Mouse (Mus musculus) thymus, postnatal 0 days (tissue): ENCODE measurements around the gene Dyrk1a. TPM values are rescaled to one million over a fixed set of nuclear protein-coding genes. Genes with fewer than 3 reads are reported as not detected.
A peak's percentile ranks its signal among the peaks of the same experiment; 100 is the strongest.

Source experiments
- DNase-seq: peaks from one replicate; pipeline ENCODE4 v3.0.0-alpha.2; 2015; ENCODE audit warnings: low spot score
- polyA plus RNA-seq: library from polyadenylated mRNA; unstranded; fragments of >200 nt; fragmentation: Nextera tagmentation; extraction: Ambion mirVana; gene quantifications from 2 replicates; pipeline ENCODE4 v1.2.1, GENCODE M21; 2015

Gene Dyrk1a
- polyA plus RNA-seq, 1 experiment from 2014 or later, result 15.4 TPM

DNA sequence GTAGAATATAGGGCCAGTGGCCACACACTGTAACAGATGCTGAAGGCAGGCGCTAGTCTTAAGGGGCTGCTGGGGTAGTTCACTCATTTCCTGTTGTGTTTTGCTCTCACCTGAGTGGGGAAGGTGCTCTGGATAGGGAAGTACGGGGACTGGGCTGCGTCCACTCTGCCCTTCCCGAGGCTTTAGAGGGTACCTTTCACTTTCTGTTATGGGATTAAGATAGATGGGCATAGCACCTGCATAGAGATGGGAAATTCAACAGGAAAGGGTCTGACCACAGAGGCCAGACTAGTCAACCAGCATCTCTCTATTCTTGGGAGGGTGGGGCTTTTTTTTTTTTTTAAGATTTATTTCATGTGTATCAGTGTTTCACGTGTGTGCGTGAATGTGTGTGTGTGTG lies 19.2 kb downstream of the Dyrk1a start:
- DNase-seq, result no peak

DNA sequence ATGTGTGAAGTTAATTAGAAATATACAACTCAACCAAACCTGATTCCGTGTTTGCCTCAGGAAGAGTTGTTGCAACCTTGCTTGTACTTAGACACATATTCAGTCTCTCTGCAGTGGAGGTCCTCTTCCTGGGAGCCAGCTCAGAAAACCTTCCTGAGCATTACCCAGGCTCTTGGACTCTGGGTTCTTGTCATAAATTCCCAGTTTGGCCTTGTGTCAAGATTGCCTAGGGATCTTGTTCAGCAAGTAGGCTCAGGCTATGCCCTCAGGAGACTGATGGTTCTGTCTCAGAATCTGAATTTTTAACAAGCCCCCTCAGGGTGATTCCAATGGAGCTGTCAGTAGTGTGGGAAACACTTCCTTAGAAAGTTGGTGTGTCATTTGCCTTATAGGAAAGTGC lies 19.8 kb downstream of the Dyrk1a start:
- DNase-seq, result no peak

DNA sequence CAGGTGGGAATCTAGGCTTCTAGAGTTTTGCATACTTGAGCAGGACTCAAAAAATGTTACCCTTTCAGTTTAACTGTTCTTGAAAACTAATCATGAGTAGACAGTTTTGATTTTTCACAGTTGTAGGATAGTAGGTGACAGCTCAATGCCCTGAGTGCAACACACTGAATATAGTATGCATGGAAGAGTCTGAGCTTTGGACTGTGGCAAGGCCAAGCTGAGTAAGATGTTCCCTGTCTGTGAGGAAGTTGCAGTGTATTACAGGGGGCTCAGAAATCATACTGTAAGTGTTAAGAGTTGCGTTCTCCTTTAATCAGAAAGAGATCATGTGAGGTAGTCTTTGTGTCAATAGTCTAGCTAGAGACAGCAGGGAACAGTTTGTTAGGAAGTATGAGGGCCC lies 20.4 kb downstream of the Dyrk1a start:
- no peak for DNase-seq

DNA sequence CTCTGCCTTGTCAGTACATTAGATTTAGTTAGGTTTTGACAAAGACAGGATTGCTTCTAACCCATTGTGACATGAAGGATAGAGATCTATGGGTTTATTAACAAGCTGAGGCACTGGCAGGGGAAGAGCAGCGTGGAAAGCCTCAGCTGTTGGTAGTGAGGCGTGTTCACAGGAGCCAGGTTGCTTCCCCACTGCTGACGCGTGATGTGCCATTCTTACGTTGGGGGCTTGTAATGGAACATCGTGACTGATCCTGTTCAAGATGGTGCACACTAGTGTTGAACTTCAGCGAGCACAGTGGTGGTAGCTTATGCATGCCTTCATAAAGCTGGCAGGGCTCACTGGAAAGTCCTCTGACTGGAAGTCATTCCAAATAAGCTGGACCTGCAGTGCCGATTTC lies 21.2 kb downstream of the Dyrk1a start:
- no peak for DNase-seq

DNA sequence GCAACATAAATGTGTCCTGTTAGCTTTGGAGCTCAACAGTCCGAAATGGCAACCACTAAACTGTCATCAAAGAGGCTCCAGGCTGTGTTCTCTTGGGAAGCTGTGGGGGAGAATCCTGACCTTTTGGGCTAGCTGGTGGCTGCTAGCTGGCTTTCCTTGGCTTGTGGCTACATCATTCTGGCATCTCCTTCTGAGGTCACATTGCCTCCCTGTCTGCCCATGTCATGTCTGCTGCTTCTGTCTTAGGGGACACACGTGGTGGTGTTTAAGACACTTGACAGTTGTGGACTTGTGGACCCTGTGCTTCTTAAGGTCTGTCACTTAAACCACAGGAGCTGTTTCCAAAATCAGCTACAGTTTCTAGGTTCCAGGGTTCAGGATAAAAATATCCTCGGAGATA lies 21.7 kb downstream of the Dyrk1a start:
- DNase-seq, result no peak

DNA sequence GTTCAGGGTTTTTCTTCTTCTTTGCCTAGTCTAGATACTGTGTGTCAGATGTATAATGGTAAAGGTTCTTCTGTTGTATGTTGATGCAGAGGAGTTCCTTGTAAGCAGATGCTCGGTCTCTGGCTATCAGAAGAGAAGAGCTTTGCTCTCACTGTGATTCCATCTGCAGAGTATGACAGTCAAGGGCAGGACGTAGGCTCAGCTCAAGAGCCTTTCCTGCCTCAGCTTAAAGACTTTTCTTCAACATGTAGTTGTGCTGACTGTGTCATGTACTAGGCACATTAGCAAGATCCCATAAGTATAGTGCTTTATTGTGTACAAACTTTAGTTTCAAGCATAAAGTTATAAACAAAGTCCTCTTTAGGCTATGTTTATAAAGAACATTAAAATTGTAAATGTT lies 26.8 kb downstream of the Dyrk1a start:
- DNase-seq, result no peak

DNA sequence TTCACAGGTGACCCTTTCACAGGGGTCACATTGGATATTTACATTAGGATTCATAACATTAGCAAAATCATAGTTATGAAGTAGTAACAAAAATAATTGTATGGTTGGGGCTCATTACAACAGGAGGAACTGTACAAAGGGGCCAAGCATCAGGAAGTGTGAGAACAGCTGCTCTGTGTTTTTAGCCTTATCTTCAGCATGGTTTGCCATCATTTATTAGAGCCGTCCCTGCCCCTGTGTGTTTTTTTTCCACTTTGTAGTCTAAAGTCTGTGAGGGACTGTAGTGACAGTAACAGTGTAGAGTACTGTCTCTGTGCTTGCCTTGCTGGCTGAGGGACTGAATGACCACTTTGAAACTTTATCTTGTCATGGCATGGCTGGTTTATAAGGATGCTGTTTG lies 27.8 kb downstream of the Dyrk1a start:
- DNase-seq, result no peak

DNA sequence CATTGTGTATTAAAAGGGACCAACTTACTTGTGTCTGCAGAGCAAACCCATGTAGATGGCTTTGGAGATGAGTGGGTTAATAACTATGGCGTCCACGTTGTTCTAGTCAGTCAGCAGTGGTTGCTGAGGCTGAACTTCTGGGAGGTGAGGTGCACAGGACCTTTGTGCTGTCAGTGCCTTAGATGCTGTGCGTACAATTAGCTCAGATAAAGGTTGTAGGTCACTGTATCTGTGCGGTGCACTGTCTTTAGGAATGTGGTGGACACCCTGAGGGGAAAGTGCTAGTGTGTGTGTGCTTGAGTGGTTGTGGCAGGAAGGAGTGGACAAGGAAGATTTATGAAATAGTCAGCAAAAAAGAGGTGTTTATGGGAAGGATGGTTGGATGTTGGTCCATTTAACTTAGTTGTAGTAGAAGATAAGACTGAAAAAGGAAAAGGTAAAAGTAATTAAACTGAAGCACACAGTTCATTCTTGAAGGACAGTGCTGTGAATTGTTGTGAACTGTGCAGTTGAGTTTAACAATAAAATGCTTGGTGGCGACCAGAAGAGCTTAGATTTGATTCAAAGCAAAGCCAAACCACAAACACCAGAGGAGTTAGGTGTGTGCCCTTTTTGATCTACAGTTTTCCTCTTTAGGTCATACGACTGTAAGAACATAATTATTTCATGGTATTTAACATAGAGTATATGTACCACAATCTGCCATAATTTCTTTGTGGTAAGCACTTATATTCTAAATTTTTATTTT lies 30.3 kb downstream of the Dyrk1a start:
- DNase-seq, result no peak

DNA sequence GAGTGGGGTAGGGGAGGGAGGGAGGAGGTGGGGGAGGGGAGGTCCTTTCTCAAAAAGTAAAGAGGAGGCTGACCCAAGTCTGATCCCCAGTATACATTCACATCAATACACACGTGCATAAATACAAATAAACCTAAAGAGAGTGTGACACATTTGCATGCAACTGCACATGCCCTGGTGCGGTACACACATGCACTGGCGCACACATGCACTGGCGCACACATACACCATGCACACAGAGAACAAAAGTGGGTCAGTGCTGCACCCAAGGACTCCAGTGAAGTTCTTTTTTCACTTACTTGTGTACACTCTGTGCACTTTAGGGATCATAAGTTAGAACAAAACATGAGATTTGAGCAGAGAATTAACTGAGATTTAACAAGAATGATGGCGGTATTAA lies 31.3 kb downstream of the Dyrk1a start:
- DNase-seq, result peak; percentile 35

DNA sequence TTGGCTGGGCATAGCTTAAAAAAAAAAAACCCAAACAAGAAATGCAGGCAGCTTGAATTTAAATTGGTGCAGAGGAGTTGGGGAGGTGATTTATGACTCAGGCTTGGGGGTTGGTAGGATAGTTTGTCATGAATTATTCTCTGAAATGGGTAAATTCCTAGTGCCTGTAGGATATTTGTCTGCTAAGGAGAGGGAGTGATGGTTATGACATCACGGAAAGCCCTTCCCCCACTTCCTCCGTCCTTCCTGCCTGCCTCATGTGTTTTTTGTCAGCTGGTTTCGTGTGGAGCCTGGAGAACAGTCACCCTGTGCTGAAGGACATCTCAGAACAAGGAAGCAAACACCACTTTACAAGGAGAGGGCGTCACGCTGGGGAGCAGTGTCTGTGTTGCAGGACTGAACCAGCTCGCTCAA lies 31.7 kb downstream of the Dyrk1a start:
- DNase-seq, result peak; percentile 67

DNA sequence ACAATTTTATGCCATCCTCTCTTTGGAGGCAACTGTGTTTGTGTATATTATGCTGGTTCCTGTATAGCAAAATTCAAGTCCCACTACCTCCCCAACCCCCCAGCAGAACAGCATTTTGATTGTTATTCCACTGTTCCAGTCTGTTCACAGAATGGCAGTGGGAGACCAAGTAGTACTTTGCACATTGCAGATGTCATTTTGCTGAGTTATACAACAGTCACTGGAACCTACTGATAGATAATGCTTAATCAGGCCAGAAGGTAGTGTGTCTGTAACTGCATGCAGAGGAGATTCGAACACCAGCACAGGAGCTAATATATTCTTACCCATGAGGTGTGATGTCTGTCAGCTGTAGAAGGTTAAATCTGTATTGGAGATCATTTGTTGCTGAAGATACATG lies 32.4 kb downstream of the Dyrk1a start:
- no peak for DNase-seq

DNA sequence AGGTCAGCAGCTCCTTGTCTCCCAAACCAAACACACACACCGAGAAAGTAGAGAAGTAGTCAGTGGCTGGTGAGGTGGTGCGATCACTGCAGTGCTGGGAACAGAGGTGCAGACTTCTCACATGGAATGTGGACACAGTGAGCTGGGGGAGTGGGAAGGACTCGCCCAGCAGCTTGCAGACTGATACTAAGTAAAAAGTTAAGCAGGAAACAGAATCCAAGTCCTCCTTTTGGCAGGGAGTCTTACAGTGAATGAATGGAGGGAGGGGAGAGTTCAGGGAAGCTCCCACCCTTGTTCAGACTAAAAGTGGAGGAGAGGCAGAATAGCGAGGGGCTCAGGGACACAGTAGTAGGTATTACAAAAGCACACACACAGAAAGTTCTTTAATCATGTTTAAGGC lies 32.9 kb downstream of the Dyrk1a start:
- DNase-seq, result no peak

DNA sequence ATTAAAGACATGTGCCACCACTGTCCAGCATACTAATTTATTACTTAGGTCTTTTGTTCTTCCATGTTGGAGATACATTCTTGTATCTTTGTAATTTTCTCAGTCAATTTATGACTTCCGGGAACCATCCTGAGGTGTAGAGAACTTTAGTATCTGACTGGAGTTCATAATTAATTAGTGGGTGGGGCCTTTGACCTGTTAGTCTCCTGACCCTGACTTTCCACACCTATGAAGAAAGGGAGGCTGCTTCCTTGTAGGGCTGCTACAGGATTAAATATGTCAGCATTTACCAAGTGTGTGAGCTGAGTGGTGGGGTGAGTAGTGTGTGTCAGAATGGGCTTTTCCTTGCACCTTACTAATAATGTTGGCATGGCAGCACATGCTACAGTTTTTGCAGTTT lies 36.4 kb downstream of the Dyrk1a start:
- no peak for DNase-seq

DNA sequence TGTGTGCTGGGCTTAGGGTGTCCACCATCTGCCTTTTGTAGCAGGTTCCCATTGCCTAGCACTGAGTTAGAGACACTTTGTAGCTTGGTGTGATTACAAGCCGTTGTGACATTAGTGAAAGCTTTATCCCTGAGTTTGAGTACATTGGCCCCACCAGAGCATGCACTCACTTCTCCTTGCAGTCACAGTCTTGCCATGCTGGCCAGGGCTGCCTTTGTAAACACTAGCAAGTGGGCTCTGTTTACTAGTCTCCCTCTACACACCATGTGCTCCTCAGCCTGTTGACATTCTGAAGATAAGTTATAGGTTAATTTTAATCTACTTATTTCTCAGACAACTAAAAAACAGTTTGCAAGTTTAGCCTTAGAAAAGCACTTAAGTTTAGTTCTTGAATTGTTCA lies 37.7 kb downstream of the Dyrk1a start:
- DNase-seq, result no peak

DNA sequence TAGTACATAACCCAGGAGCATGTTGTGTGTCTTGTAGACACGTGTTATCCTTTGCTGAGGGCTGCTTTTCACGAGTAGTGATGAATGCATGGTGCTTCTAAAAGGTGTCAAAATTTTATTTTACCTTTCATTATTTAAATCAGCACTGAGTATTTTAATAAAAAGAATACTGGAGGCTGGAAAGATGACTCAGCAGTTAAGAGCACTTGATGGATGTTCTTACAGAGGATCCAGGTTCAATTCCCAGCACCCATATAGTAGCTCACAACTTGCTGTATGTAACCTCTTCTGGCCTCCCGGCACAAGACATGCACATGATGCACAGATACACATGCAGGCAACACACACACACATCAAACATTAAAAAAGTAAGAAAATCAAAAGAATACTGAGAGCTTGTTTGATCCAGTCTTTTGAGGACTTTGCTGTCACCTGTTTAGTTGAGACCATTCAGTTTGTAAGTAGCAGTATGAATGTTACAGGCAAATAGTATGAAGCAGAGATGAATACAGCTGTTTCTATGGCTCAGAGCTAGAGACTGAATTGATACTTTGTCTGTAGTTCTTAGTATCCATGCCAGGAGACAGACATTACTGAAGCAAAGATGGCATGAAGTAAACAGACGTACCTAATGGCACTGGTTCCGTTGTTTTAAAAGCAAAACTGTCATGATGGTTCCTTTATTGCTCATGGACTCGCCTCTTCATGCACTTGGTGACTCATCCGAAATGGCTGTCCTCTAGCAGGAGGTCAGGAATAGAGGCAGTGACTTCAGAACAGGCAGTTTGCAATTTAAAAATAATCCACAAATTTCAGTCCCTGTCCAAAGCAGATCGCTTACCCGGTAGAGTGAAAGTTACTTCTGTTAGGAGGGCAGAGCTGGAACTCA lies 39.1 kb downstream of the Dyrk1a start:
- DNase-seq, result no peak

DNA sequence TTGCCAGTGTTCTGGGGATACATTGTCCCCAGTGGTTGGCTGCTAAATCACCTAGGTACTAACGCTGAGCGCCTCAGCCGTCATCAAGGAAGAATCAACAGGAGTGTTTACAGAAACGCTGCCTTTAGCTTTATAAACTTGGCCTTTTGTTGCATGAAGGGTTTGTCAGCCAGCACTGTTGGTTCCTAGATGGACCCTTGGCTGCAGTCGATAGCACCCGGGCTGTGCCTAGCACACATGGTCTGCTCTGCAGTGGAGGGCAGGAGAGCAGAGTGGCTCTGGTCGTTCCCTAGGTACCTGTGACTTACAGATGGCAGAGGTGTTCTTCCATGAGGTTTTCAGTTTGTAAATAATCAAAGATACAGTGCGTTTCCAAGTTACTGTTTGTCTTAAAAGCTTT lies 42.8 kb downstream of the Dyrk1a start:
- DNase-seq, result no peak

DNA sequence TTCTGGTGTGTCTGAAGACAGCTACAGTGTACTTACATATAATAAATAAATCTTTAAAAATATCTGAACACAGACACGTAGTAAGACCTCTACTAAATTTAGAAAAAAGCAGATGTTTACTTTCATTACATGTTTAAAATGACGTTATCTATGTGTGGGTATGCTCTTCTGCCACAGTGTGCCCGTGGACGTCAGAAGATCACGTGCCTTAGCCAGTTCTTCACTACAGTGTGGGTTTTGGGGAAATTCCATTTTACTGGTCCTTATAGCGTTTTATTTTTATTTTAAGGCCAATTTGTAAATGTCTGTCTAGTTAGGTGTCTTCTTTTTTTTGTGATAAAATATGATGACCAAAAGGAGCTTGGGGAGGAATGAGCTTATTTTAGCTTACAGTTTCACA lies 47.4 kb downstream of the Dyrk1a start:
- no peak for DNase-seq

DNA sequence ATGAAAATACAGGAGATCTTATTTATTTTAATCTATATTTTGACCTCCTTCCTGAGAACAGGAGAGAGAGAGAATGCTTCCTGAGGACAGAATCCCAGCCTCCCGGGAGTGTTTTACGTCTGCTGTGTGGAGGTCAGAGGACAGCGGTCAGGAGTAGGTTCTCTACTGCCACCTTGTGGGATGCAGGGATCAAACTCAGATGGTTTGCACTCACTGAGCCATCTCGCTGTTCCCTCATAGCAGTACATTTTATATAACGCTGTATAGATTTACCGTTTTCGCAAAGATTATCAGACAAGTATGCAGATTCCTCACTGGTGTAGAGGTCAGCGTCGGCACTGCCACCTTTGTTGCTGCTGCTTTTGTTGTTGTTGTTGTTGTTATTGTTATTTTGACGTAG lies 48.7 kb downstream of the Dyrk1a start:
- peak; percentile 50 for DNase-seq

DNA sequence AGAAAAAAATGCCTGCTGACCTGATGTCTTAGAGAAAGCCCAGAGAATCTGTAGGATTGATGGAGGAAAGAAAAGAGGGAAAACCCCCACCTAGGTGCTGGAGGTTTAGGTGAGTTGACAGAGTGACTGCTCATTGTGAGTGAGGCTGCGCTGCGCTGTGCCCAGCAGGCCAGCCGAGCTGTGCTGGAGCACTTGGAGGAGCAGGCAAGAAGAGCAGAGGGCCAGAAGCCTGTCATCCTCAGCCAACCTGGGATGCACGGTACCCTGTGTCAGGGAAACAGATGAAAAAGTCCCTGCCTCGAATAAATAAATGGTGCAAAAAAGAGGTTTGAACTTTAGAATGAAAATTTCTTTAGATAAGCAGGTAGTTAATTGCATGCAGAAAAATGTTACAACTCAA lies 49.5 kb downstream of the Dyrk1a start:
- no peak for DNase-seq

DNA sequence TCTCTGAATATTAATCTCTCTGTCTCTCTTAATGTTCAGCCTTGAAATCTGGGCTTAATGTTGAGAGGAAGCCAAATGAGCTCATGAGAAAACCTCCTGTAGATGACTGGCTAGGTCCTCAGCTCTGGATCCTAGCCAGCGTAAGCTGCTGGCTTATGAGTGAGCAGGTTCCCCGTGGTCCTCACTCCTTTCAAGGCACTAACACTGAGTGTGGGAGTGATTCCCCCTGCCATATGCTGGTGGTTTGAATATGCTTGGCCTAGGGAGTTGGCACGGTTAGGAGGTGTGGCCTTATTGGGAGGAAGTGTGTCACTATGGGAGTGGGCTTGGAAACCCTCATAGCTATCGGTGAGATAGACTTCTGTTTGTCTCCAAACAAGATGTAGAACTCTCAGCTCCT lies 55.1 kb downstream of the Dyrk1a start:
- DNase-seq, result no peak

DNA sequence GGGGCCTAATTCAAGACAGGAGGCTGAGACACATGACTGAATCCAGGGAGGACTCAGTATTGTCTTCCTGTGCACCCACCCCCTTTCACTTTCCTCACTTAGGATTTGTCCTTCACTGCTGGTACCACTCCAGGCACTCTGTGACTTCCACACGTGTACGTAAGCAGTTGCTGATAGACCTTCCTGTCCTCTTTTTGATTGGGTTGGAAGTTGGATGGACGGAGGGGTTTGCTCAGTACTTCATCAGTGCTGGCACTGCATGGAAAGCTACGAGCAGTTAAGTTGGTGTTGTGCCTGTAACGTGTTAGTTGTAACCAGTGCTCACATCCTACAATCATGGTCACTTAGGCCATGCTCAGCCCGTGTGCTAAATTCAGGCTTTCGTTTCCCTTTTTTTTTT lies 55.8 kb downstream of the Dyrk1a start:
- no peak for DNase-seq

DNA sequence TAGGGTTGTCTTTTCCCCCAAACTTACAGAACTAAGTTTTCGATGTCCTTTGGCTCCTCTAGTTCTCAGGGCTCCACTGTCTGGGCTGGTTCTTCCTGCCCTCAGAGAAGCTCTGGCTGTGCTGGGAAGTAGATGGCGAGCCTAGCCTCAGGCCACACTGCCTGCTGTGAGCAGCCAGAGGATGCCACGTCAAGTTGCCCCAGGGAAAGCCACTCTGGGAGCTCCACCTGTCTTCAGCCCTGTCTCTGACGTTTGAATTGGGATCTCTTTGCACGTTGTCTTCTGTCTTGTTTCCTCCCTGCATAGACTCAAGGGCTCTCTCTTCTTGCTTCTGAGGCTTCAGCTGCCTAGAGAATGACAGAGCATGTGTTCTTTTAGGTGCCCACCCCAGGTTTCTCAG lies 57.9 kb downstream of the Dyrk1a start:
- DNase-seq, result no peak
